Comparison of ENCODE assay signal across 17 mouse cellular contexts in the genomic region with DNA sequence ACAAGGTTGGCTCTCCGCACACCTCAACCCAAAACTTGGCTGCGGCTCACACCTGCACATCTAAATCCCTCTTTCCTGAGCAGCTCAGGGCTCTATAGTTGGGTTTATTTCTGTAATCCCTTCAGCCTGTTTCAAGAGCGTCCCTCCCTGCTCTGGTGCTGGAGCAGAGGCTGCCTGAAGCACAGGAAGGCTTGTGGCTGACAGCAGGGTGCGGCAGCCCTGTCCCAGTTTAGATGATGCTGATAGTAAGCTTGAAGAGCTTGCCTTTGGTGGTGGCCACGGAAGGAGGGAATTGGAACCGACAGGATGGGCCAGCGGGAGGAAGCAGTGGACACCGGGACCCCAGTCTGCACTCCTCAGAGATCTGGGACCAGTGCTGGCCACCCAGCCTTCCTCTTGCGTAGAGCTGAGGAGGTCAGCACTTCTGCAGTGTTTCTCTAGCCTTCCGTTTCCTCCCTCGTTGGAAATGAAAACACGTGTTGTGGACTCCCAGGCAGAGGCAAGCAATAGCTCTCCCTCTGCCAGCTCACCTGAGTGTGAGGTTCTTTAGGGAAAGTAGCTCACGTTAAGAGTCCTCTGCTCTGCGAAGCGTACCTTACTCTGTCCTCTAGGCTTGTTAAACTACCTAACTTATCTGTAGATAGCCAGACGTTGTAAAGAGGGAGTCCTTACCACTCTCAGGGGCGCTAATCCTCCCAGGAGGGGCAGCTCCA. TPM values are rescaled to one million over a fixed set of nuclear protein-coding genes. Genes with fewer than 3 reads are reported as not detected.
A peak's percentile ranks its signal among the peaks of the same experiment; 100 is the strongest.
DNase-seq lines count a peak whose midpoint lies in the region; ATAC-seq and TF ChIP-seq lines count a peak whose summit lies in the region.
"Had no signal": no experiment of that assay in that cellular context is flagged by ENCODE, and none has a peak within 500 bp of the region (broad histone marks: within the 10 kb centered on the region; RNA-seq: fewer than 3 reads in every experiment).

No protein-coding gene starts in this region.

- H3K9ac ChIP-seq in kidney, embryonic 14.5 days (ENCODE audit: low read depth, low read length) = no peak overlapping the region
- H3K9ac ChIP-seq in midbrain, embryonic 11.5 days (ENCODE audit: low read length) = no peak overlapping the region
- no peak overlapping the region for H3K9ac ChIP-seq in midbrain, postnatal 0 days (replicated peaks; ENCODE audit: low read length, poor library complexity, severe bottlenecking)
- H3K9ac ChIP-seq in liver, embryonic 14.5 days (replicated peaks) = no peak overlapping the region
- H3K9ac ChIP-seq in stomach, postnatal 0 days (ENCODE audit: low read length) = no peak overlapping the region
- H3K9ac ChIP-seq: forebrain, embryonic 13.5 days; hindbrain, embryonic 13.5 days; limb, embryonic 12.5 days; lung, embryonic 14.5 days had no signal

- no peak for DNase-seq in kidney, adult 11 months
- DNase-seq in midbrain, embryonic 11.5 days (ENCODE audit: low spot score, missing footprints) = peak; percentile 70
- DNase-seq in midbrain, postnatal 0 days (ENCODE audit: low spot score) = no peak
- no peak for DNase-seq in liver, embryonic 14.5 days (ENCODE audit: low read depth in 3 of 3, low spot score in 3 of 3)
- no peak for DNase-seq in stomach, postnatal 0 days (ENCODE audit: low spot score)
- no peak for DNase-seq in embryonic facial prominence, embryonic 10.5 days (ENCODE audit: low spot score)
- DNase-seq: cerebellum, postnatal 10 days; embryo, embryonic 11 days; kidney, adult 18-20 months; lung, embryonic 14.5 days; thymus, postnatal 25 days had no signal

- 58% methylated on average over 17 of the region's 17 CpGs for WGBS in kidney, embryonic 14.5 days
- 66% methylated on average over 17 of the region's 17 CpGs for WGBS in midbrain, embryonic 11.5 days
- WGBS in midbrain, postnatal 0 days = 73% methylated on average over 17 of the region's 17 CpGs
- WGBS in liver, embryonic 14.5 days (ENCODE audit: insufficient replicate concordance) = 27% methylated on average over 17 of the region's 17 CpGs
- WGBS in stomach, postnatal 0 days = 48% methylated on average over 17 of the region's 17 CpGs
- 65% methylated on average over 17 of the region's 17 CpGs for WGBS in embryonic facial prominence, embryonic 10.5 days

- no peaks in the 10 kb centered on the region for H3K36me3 ChIP-seq in kidney, embryonic 14.5 days (ENCODE audit: control insufficient read depth, insufficient read depth, low read length)
- no peaks in the 10 kb centered on the region for H3K36me3 ChIP-seq in midbrain, embryonic 11.5 days (ENCODE audit: control insufficient read depth, insufficient read depth, low read length)
- no peaks in the 10 kb centered on the region for H3K36me3 ChIP-seq in midbrain, postnatal 0 days (ENCODE audit: insufficient read depth, low read length)
- no peaks in the 10 kb centered on the region for H3K36me3 ChIP-seq in liver, embryonic 14.5 days (replicated peaks; ENCODE audit: control insufficient read depth, insufficient read depth, low read depth)
- no peaks in the 10 kb centered on the region for H3K36me3 ChIP-seq in stomach, postnatal 0 days (ENCODE audit: control insufficient read depth, insufficient read depth, low read length)
- H3K36me3 ChIP-seq in embryonic facial prominence, embryonic 10.5 days (replicated peaks) = no peaks in the 10 kb centered on the region
- H3K36me3 ChIP-seq: hindbrain, embryonic 13.5 days; limb, embryonic 12.5 days had no signal

- no peak overlapping the region for H3K4me3 ChIP-seq in kidney, embryonic 14.5 days (ENCODE audit: low read length)
- no peak overlapping the region for H3K4me3 ChIP-seq in midbrain, embryonic 11.5 days (ENCODE audit: low read depth, low read length)
- no peak overlapping the region for H3K4me3 ChIP-seq in midbrain, postnatal 0 days (ENCODE audit: low read depth, low read length)
- no peak overlapping the region for H3K4me3 ChIP-seq in liver, embryonic 14.5 days (ENCODE audit: insufficient read depth in 1 of 2, low read depth in 2 of 2, low read length in 2 of 2)
- no peak overlapping the region for H3K4me3 ChIP-seq in stomach, postnatal 0 days (ENCODE audit: low read depth, low read length)
- no peak overlapping the region for H3K4me3 ChIP-seq in embryonic facial prominence, embryonic 10.5 days
- H3K4me3 ChIP-seq: forebrain, embryonic 13.5 days; hindbrain, embryonic 13.5 days; limb, embryonic 12.5 days had no signal

- 0 out of 2 replicates have a peak, but pooled peaks have one; percentile 2 for ATAC-seq in kidney, embryonic 14.5 days (ENCODE audit: low FRiP score, low TSS enrichment)
- ATAC-seq in midbrain, embryonic 11.5 days (ENCODE audit: low FRiP score) = no peak
- no peak for ATAC-seq in midbrain, postnatal 0 days (ENCODE audit: low FRiP score)
- no peak for ATAC-seq in liver, embryonic 14.5 days (ENCODE audit: insufficient read depth)
- no peak for ATAC-seq in stomach, postnatal 0 days (ENCODE audit: low FRiP score, low TSS enrichment)
- ATAC-seq: forebrain, embryonic 13.5 days had no signal

- no peak for TF ChIP-seq CTCF in midbrain, postnatal 0 days (IDR thresholded peaks at IDR 0.05)
- no peak for TF ChIP-seq CTCF in liver, embryonic 14.5 days (IDR thresholded peaks at IDR 0.05; ENCODE audit: low read depth)
- no peak for TF ChIP-seq CTCF in stomach, postnatal 0 days (IDR thresholded peaks at IDR 0.05; ENCODE audit: low read depth)

- TF ChIP-seq EP300 in liver, embryonic 14.5 days (IDR thresholded peaks at IDR 0.05; ENCODE audit: low read depth) = no peak
- TF ChIP-seq EP300 in stomach, postnatal 0 days (optimal IDR thresholded peaks at IDR 0.05) = no peak

- no peaks in the 10 kb centered on the region for H3K27me3 ChIP-seq in kidney, embryonic 14.5 days (ENCODE audit: control insufficient read depth, insufficient read depth, low read length)
- no peaks in the 10 kb centered on the region for H3K27me3 ChIP-seq in midbrain, embryonic 11.5 days (ENCODE audit: control insufficient read depth, insufficient read depth, low read length)
- H3K27me3 ChIP-seq in midbrain, postnatal 0 days (ENCODE audit: insufficient read depth, low read length) = no peaks in the 10 kb centered on the region
- H3K27me3 ChIP-seq in liver, embryonic 14.5 days (ENCODE audit: control insufficient read depth, insufficient read depth, low read length) = no peaks in the 10 kb centered on the region
- no peaks in the 10 kb centered on the region for H3K27me3 ChIP-seq in stomach, postnatal 0 days (ENCODE audit: control insufficient read depth, insufficient read depth, low read length)
- no peaks in the 10 kb centered on the region for H3K27me3 ChIP-seq in embryonic facial prominence, embryonic 10.5 days (replicated peaks; ENCODE audit: low read depth, poor library complexity, severe bottlenecking)
- H3K27me3 ChIP-seq: forebrain, embryonic 13.5 days; hindbrain, embryonic 13.5 days had no signal

- peak overlapping the region; percentile 37; the same call in 1 of the 2 replicates for H3K27ac ChIP-seq in kidney, embryonic 14.5 days (ENCODE audit: low read depth, low read length)
- H3K27ac ChIP-seq in midbrain, embryonic 11.5 days (ENCODE audit: low read depth, low read length) = no peak overlapping the region
- no peak overlapping the region for H3K27ac ChIP-seq in midbrain, postnatal 0 days (ENCODE audit: low read depth, low read length)
- no peak overlapping the region for H3K27ac ChIP-seq in liver, embryonic 14.5 days
- 0 out of 2 replicates have a peak overlapping the region, but pooled peaks have one; percentile 30 for H3K27ac ChIP-seq in stomach, postnatal 0 days (replicated peaks)
- H3K27ac ChIP-seq in embryonic facial prominence, embryonic 10.5 days (replicated peaks) = no peak overlapping the region
- H3K27ac ChIP-seq: forebrain, embryonic 13.5 days; hindbrain, embryonic 13.5 days; limb, embryonic 12.5 days had no signal

- no peaks in the 10 kb centered on the region for H3K9me3 ChIP-seq in kidney, embryonic 14.5 days (ENCODE audit: control insufficient read depth, low read length)
- no peaks in the 10 kb centered on the region for H3K9me3 ChIP-seq in midbrain, embryonic 11.5 days (ENCODE audit: control insufficient read depth, low read length)
- H3K9me3 ChIP-seq in midbrain, postnatal 0 days (ENCODE audit: low read length) = no peaks in the 10 kb centered on the region
- H3K9me3 ChIP-seq in liver, embryonic 14.5 days (ENCODE audit: control insufficient read depth, low read length) = no peaks in the 10 kb centered on the region
- no peaks in the 10 kb centered on the region for H3K9me3 ChIP-seq in stomach, postnatal 0 days (ENCODE audit: control insufficient read depth, low read length)
- peaks cover 3% of the 10 kb centered on the region; the same call in 1 of the 2 replicates for H3K9me3 ChIP-seq in embryonic facial prominence, embryonic 10.5 days
- H3K9me3 ChIP-seq: forebrain, embryonic 13.5 days; hindbrain, embryonic 13.5 days; limb, embryonic 12.5 days had no signal

- H3K4me1 ChIP-seq in kidney, embryonic 14.5 days (ENCODE audit: control insufficient read depth, insufficient read depth, low read length) = peaks cover 11% of the 10 kb centered on the region; the same call in 1 of the 2 replicates
- H3K4me1 ChIP-seq in midbrain, embryonic 11.5 days (ENCODE audit: control insufficient read depth, insufficient read depth, low read length) = no peaks in the 10 kb centered on the region
- H3K4me1 ChIP-seq in midbrain, postnatal 0 days (ENCODE audit: insufficient read depth, low read length) = no peaks in the 10 kb centered on the region
- peaks cover 7 to 10% of the 10 kb centered on the region in 2 experiments; a peak in 3 of 4 replicates for H3K4me1 ChIP-seq in liver, embryonic 14.5 days (replicated peaks; ENCODE audit: control insufficient read depth in 2 of 2, insufficient read depth in 2 of 2, low read length in 1 of 2)
- no peaks in the 10 kb centered on the region; the same call in 1 of the 2 replicates for H3K4me1 ChIP-seq in stomach, postnatal 0 days (replicated peaks; ENCODE audit: control insufficient read depth, insufficient read depth)
- H3K4me1 ChIP-seq in embryonic facial prominence, embryonic 10.5 days = peaks cover 44% of the 10 kb centered on the region
- H3K4me1 ChIP-seq: forebrain, embryonic 13.5 days had no signal

- H3K4me2 ChIP-seq in kidney, embryonic 14.5 days (replicated peaks; ENCODE audit: low read depth, low read length) = no peak overlapping the region
- H3K4me2 ChIP-seq in midbrain, embryonic 11.5 days = no peak overlapping the region
- H3K4me2 ChIP-seq in midbrain, postnatal 0 days (ENCODE audit: low read depth, low read length, poor library complexity, severe bottlenecking) = no peak overlapping the region
- peak overlapping the region; percentile 23 for H3K4me2 ChIP-seq in liver, embryonic 14.5 days (ENCODE audit: low read depth)
- no peak overlapping the region for H3K4me2 ChIP-seq in stomach, postnatal 0 days (replicated peaks; ENCODE audit: low read depth)
- H3K4me2 ChIP-seq: forebrain, embryonic 13.5 days; hindbrain, embryonic 13.5 days; limb, embryonic 12.5 days; lung, embryonic 14.5 days had no signal

RNA-seq across cellular contexts. Expression of gene Muc4, which starts 28.4 kb away (rescaled TPM):
- polyA plus RNA-seq in kidney, embryonic 14.5 days (2014; fragmentation: Nextera tagmentation; extraction: Ambion mirVana) = 0.27 TPM in 1 of 2 replicates, not detected in the other
- polyA plus RNA-seq in midbrain, embryonic 11.5 days (2014; fragmentation: Nextera tagmentation; extraction: Ambion mirVana) = 0.19 and 0.29 TPM in 2 replicates
- total RNA-seq in midbrain, postnatal 0 days (2014; rRNA removed) = 0.05 TPM in 1 of 2 replicates, not detected in the other
- not detected in 2 replicates for polyA plus RNA-seq in midbrain, postnatal 0 days (2015; fragmentation: Nextera tagmentation; extraction: Ambion mirVana)
- 0.63 and 0.71 TPM in 2 replicates for polyA plus RNA-seq in liver, embryonic 14.5 days (2012; rRNA removed)
- polyA plus RNA-seq in liver, embryonic 14.5 days (2014; fragmentation: Nextera tagmentation; extraction: Ambion mirVana) = 0.76 and 0.79 TPM in 2 replicates
- polyA plus RNA-seq in stomach, postnatal 0 days (2015; fragmentation: Nextera tagmentation; extraction: Ambion mirVana) = 2.5 and 2.8 TPM in 2 replicates
- 0.26 and 0.29 TPM in 2 replicates for polyA plus RNA-seq in embryonic facial prominence, embryonic 10.5 days (2016; fragmentation: Nextera tagmentation; extraction: Ambion mirVana)
- total RNA-seq: layer of hippocampus, adult 18-20 months; left cerebral cortex, adult 18-20 months had no signal
- polyA plus RNA-seq: hindbrain, embryonic 13.5 days; limb, embryonic 12.5 days had no signal

Comparison
In these comparisons a context has a peak if more than half of its experiments do, and no peak if none do; other contexts are left out.
1. H3K27ac ChIP-seq: peak in kidney, embryonic 14.5 days (single experiment) and stomach, postnatal 0 days (single experiment); none in midbrain, embryonic 11.5 days (single experiment), midbrain, postnatal 0 days (single experiment), liver, embryonic 14.5 days (single experiment) and embryonic facial prominence, embryonic 10.5 days (single experiment).